Mouse (Mus musculus) brain, embryonic 14.5 days (tissue): ENCODE data around the gene Gga1.

ENCODE experiments used
- CTCF ChIP-seq: fragments of 200-500 bp; IDR thresholded peaks from 2 replicates; pipeline ENCODE4 v1.5.1; 2012; ENCODE audit warnings: inconsistent platforms, mild to moderate bottlenecking, moderate library complexity, borderline replicate concordance; ENCODE audit not compliant: insufficient read depth, insufficient read length; ENCODE audit errors: extremely low read depth
- POLR2A ChIP-seq: fragments of 200-500 bp; IDR thresholded peaks from 2 replicates; pipeline ENCODE4 v1.6.1; 2012; ENCODE audit warnings: mild to moderate bottlenecking, inconsistent platforms, borderline replicate concordance; ENCODE audit not compliant: poor library complexity, insufficient read depth, insufficient read length, severe bottlenecking; ENCODE audit errors: extremely low read depth

DNA sequence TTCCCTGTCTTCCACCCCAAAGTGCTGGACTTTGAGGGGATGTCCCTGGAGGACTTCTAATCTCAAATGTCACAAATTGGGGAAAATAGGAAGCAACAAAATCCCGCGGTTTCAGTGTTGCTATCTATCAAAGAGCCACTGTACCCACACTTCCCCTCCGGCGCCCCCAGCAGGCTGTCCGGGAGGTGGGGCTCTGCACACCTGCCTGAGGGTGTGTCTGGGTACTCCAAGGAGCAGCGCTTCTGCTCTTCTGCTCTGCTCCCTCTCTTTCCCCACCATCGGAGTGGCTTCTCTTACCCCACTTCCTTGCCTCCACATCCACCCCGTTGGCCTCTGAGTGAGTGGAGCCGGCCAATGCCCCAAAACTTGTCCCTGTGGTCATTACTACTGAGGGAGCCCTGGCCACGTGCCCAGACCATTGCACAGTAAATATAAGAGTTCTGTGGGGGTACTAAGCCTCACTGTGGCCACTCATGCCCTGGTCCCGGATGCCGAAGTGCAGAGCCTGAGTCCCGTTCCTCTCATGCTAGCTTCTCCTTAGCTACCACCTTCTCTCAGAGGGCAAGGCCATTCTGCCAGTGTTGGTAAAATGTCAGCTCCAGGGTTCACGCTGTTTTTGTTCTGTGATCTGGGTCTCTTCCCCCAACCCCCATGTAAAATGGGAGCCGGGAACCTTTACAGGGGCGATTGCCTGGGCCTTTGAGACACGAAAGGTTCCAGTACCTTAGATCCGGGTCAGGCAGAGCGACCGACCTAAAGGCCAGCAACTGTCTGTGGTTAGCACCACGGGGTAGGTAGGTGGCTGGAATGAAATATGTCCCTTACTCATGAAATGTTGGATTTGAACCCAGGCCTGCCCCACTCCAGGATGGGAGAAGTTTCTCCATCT is 33.2 kb upstream of the Gga1 start:
- TF ChIP-seq POLR2A (no peak), CTCF (no peak)
